Mouse (Mus musculus): ENCODE measurements around the gene Cacna1s. TPM values are rescaled to one million over a fixed set of nuclear protein-coding genes. Genes with fewer than 3 reads are reported as not detected.

The Cacna1s gene
- polyA plus RNA-seq, 1 experiment from 2014 or later = 0.54 TPM

DNA sequence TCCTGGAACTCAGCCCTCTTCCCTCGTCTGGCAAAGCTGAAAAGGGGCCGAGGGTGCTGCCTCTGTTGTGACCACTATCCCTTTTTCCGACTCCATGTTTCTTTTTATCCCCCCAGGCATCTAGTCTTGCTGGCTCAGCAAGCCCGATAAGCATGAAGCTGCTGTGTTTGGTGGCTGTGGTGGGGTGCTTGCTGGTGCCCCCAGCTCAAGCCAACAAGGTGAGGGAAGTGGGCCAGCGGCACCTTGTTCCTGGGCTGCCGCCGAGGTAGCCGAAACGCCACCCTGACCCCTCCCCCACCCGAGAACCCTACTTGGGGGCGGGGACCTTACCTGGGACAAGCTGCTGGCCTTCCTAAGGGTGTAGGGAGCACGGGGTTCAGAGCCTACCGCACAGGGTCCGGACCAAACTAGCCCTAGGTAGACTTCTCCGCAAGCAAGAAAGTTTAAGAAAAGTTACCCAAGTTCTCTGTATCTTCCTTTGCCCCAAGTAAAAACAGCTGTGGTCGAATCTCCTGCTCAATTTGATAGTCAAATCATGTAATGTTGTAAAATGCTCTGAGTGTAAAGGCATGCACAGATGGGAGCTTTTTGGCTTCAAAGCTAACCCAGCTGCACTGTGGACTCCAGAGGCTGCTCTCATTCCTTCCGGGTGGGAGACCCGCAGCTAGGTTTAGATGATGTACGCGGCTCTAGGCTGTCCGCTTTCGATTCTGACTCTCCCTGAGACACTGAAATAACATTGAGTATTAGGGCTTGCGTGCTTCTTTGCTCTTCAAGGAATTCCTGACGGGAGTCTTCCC lies 34.0 kb upstream of the Cacna1s start:
- peaks cover 16% of the 10 kb centered on the region for H3K4me1 ChIP-seq (replicated peaks; ENCODE audit: control insufficient read depth, insufficient read depth, low read length)
- WGBS = 5% methylated on average over 24 of the region's 24 CpGs
- H3K27ac ChIP-seq (ENCODE audit: low read length) = peak overlapping the region; percentile 60
- peak; percentile 18 for ATAC-seq
- peak overlapping the region; percentile 88 for H3K9ac ChIP-seq (replicated peaks; ENCODE audit: low read depth, low read length)
- peak overlapping the region; percentile 96 for H3K4me2 ChIP-seq (ENCODE audit: low read length)
- peaks cover 3% of the 10 kb centered on the region; the same call in 1 of the 2 replicates for H3K36me3 ChIP-seq (ENCODE audit: control insufficient read depth, insufficient read depth)
- no peaks in the 10 kb centered on the region for H3K27me3 ChIP-seq (replicated peaks; ENCODE audit: control insufficient read depth, insufficient read depth, low read length)
- H3K9me3 ChIP-seq (ENCODE audit: control insufficient read depth, low read length) = no peaks in the 10 kb centered on the region
- H3K4me3 ChIP-seq (replicated peaks; ENCODE audit: low read length) = peak overlapping the region; percentile 92

GRCm38 (mm10) chr1:136030201-136030600 lies 22.3 kb upstream of the Cacna1s start:
- Histone ChIP-seq H3K4me2 (ENCODE audit: low read length) (no peak overlapping the region), H3K4me1 (replicated peaks; ENCODE audit: control insufficient read depth, insufficient read depth, low read length) (no peaks in the 10 kb centered on the region), H3K9me3 (ENCODE audit: control insufficient read depth, low read length) (no peaks in the 10 kb centered on the region), H3K36me3 (ENCODE audit: control insufficient read depth, insufficient read depth) (peaks cover 26% of the 10 kb centered on the region), H3K9ac (replicated peaks; ENCODE audit: low read depth, low read length) (no peak overlapping the region), H3K4me3 (replicated peaks; ENCODE audit: low read length) (no peak overlapping the region), H3K27ac (ENCODE audit: low read length) (no peak overlapping the region), H3K27me3 (replicated peaks; ENCODE audit: control insufficient read depth, insufficient read depth, low read length) (no peaks in the 10 kb centered on the region)
- WGBS = 24% methylated on average over 7 of the region's 7 CpGs
- no peak for ATAC-seq

DNA sequence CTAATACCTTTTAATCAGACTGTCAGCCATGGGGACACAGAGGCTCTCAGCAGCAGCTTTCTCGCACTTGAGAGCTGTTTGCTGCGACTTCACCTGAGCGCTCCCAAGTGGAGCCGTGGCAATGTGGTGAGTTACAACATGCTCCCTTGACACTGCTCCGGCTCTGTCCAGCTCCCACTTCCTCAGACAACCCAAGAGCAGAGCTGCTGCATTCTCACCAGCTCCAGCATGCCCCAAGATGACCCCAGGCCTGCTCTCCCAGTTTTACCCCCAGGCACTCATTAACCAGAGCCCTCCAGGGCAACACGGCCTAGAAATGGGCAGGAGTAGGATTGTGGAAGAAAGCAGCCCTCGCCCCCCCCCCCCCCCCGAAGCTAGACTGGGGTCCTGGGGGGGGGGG lies 20.9 kb upstream of the Cacna1s start:
- Histone ChIP-seq H3K27ac (ENCODE audit: low read length) (no peak overlapping the region), H3K4me2 (ENCODE audit: low read length) (no peak overlapping the region), H3K27me3 (replicated peaks; ENCODE audit: control insufficient read depth, insufficient read depth, low read length) (no peaks in the 10 kb centered on the region), H3K4me1 (replicated peaks; ENCODE audit: control insufficient read depth, insufficient read depth, low read length) (no peaks in the 10 kb centered on the region), H3K36me3 (ENCODE audit: control insufficient read depth, insufficient read depth) (peaks cover 23% of the 10 kb centered on the region), H3K9me3 (ENCODE audit: control insufficient read depth, low read length) (no peaks in the 10 kb centered on the region), H3K4me3 (replicated peaks; ENCODE audit: low read length) (no peak overlapping the region), H3K9ac (replicated peaks; ENCODE audit: low read depth, low read length) (no peak overlapping the region)
- no peak for ATAC-seq
- 84% methylated on average over 8 of the region's 8 CpGs for WGBS

GRCm38 (mm10) chr1:136032961-136033360 lies 19.6 kb upstream of the Cacna1s start:
- peaks cover 20% of the 10 kb centered on the region for H3K36me3 ChIP-seq (ENCODE audit: control insufficient read depth, insufficient read depth)

GRCm38 (mm10) chr1:136038746-136039538 lies 13.6 kb upstream of the Cacna1s start:
- Histone ChIP-seq H3K4me1 (replicated peaks; ENCODE audit: control insufficient read depth, insufficient read depth, low read length) (peaks cover 3% of the 10 kb centered on the region; the same call in 1 of the 2 replicates), H3K27ac (ENCODE audit: low read length) (no peak overlapping the region), H3K9me3 (ENCODE audit: control insufficient read depth, low read length) (no peaks in the 10 kb centered on the region), H3K4me2 (ENCODE audit: low read length) (no peak overlapping the region), H3K36me3 (ENCODE audit: control insufficient read depth, insufficient read depth) (peaks cover 12% of the 10 kb centered on the region), H3K9ac (replicated peaks; ENCODE audit: low read depth, low read length) (no peak overlapping the region), H3K4me3 (replicated peaks; ENCODE audit: low read length) (no peak overlapping the region), H3K27me3 (replicated peaks; ENCODE audit: control insufficient read depth, insufficient read depth, low read length) (no peaks in the 10 kb centered on the region)
- ATAC-seq = no peak
- WGBS = 75% methylated on average over 5 of the region's 5 CpGs

More at GRCm38 (mm10) chr1:136032961-136033360, 19.6 kb upstream of the Cacna1s start:
- ATAC-seq = no peak
- Histone ChIP-seq H3K4me1 (replicated peaks; ENCODE audit: control insufficient read depth, insufficient read depth, low read length) (no peaks in the 10 kb centered on the region), H3K9ac (replicated peaks; ENCODE audit: low read depth, low read length) (no peak overlapping the region), H3K9me3 (ENCODE audit: control insufficient read depth, low read length) (no peaks in the 10 kb centered on the region), H3K27me3 (replicated peaks; ENCODE audit: control insufficient read depth, insufficient read depth, low read length) (no peaks in the 10 kb centered on the region), H3K4me3 (replicated peaks; ENCODE audit: low read length) (no peak overlapping the region), H3K4me2 (ENCODE audit: low read length) (no peak overlapping the region), H3K27ac (ENCODE audit: low read length) (no peak overlapping the region)
- WGBS = 70% methylated on average over 7 of the region's 7 CpGs

DNA sequence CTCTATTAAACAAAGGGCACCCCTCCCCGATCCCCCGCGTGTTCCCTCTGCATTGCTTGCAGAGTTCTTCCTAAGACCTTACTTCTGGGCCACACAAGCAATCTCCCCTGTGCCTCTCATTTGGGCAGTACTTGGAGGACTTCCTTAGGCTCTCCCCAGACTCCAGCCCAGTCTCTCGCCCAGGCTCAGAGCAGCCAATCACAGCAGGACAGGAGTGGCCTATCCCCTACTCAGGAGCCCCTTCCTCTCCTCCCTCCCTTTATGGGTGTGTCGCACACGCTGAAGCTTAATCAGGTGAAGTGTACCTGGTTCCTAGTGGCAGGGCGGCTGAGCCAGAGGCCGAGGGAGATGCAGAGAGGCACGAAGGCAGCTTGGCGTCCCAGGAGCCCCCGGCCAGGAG lies 12.1 kb upstream of the Cacna1s start:
- no peaks in the 10 kb centered on the region for H3K9me3 ChIP-seq (ENCODE audit: control insufficient read depth, low read length)
- no peak overlapping the region for H3K4me3 ChIP-seq (replicated peaks; ENCODE audit: low read length)
- H3K27ac ChIP-seq (ENCODE audit: low read length) = no peak overlapping the region
- no peaks in the 10 kb centered on the region for H3K36me3 ChIP-seq (ENCODE audit: control insufficient read depth, insufficient read depth)
- no peak for ATAC-seq
- no peak overlapping the region for H3K9ac ChIP-seq (replicated peaks; ENCODE audit: low read depth, low read length)
- 10% methylated on average over 11 of the region's 11 CpGs for WGBS
- H3K4me2 ChIP-seq (ENCODE audit: low read length) = no peak overlapping the region
- H3K27me3 ChIP-seq (replicated peaks; ENCODE audit: control insufficient read depth, insufficient read depth, low read length) = no peaks in the 10 kb centered on the region
- H3K4me1 ChIP-seq (replicated peaks; ENCODE audit: control insufficient read depth, insufficient read depth, low read length) = peaks cover 3% of the 10 kb centered on the region; the same call in 1 of the 2 replicates

DNA sequence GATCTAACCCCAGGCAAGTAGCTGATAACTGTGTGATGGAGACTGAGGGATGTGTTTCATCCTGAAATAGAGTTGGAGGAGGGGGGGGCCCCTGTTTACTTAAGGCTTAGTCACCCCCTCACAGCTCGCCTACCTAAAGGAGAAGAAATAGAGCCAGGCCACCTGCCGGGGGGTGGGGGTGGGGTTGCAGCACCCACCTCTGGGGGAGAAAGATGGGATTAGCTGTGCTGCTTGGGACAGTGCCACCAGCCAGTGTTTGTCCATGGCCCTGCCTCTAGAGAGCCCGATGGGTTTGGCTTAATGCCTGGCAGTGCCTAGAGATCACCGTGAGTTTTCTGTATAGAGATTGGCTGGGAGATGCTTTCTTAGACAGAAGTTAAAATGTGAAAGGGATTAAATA lies 11.7 kb upstream of the Cacna1s start:
- H3K9me3 ChIP-seq (ENCODE audit: control insufficient read depth, low read length) = no peaks in the 10 kb centered on the region
- ATAC-seq = no peak
- H3K27ac ChIP-seq (ENCODE audit: low read length) = no peak overlapping the region
- H3K9ac ChIP-seq (replicated peaks; ENCODE audit: low read depth, low read length) = no peak overlapping the region
- no peak overlapping the region for H3K4me2 ChIP-seq (ENCODE audit: low read length)
- H3K4me3 ChIP-seq (replicated peaks; ENCODE audit: low read length) = no peak overlapping the region
- peaks cover 3% of the 10 kb centered on the region; the same call in 1 of the 2 replicates for H3K4me1 ChIP-seq (replicated peaks; ENCODE audit: control insufficient read depth, insufficient read depth, low read length)
- 16% methylated on average over 4 of the region's 4 CpGs for WGBS
- no peaks in the 10 kb centered on the region for H3K27me3 ChIP-seq (replicated peaks; ENCODE audit: control insufficient read depth, insufficient read depth, low read length)
- no peaks in the 10 kb centered on the region for H3K36me3 ChIP-seq (ENCODE audit: control insufficient read depth, insufficient read depth)

GRCm38 (mm10) chr1:136045774-136046173 lies 6.8 kb upstream of the Cacna1s start:
- peaks cover 2% of the 10 kb centered on the region for H3K4me1 ChIP-seq (replicated peaks; ENCODE audit: control insufficient read depth, insufficient read depth, low read length)
- 7% methylated on average over 4 of the region's 4 CpGs for WGBS
- H3K36me3 ChIP-seq (ENCODE audit: control insufficient read depth, insufficient read depth) = no peaks in the 10 kb centered on the region
- no peaks in the 10 kb centered on the region for H3K9me3 ChIP-seq (ENCODE audit: control insufficient read depth, low read length)
- no peak overlapping the region for H3K4me2 ChIP-seq (ENCODE audit: low read length)
- no peak overlapping the region for H3K4me3 ChIP-seq (replicated peaks; ENCODE audit: low read length)
- no peak overlapping the region for H3K27ac ChIP-seq (ENCODE audit: low read length)
- ATAC-seq = no peak
- H3K9ac ChIP-seq (replicated peaks; ENCODE audit: low read depth, low read length) = no peak overlapping the region
- H3K27me3 ChIP-seq (replicated peaks; ENCODE audit: control insufficient read depth, insufficient read depth, low read length) = peaks cover 9% of the 10 kb centered on the region

DNA sequence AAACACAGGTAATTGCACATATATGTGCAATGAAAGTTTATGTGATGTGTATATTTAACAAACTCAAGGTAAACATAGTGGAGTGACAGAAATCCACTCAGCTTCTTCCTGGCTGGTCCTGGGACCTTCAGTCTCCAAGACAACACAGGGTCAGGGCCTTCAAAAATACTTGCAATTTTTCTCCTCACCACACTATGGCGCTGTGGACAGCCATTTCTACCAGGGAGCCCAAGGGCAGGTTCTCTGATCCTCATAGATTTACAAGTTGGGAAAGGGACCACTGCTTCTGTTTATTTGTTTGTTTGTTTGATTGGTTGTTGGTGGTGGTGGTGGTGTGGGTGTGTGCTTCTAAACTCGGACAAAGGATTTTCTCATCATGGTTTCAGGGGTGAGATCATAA lies 5.1 kb upstream of the Cacna1s start:
- H3K9ac ChIP-seq (replicated peaks; ENCODE audit: low read depth, low read length) = no peak overlapping the region
- H3K27ac ChIP-seq (ENCODE audit: low read length) = no peak overlapping the region
- WGBS = 8% methylated on average over 2 of the region's 2 CpGs
- H3K4me1 ChIP-seq (replicated peaks; ENCODE audit: control insufficient read depth, insufficient read depth, low read length) = peaks cover 12% of the 10 kb centered on the region
- H3K36me3 ChIP-seq (ENCODE audit: control insufficient read depth, insufficient read depth) = no peaks in the 10 kb centered on the region
- ATAC-seq = no peak
- H3K27me3 ChIP-seq (replicated peaks; ENCODE audit: control insufficient read depth, insufficient read depth, low read length) = peaks cover 9% of the 10 kb centered on the region
- no peak overlapping the region for H3K4me3 ChIP-seq (replicated peaks; ENCODE audit: low read length)
- H3K4me2 ChIP-seq (ENCODE audit: low read length) = no peak overlapping the region
- no peaks in the 10 kb centered on the region for H3K9me3 ChIP-seq (ENCODE audit: control insufficient read depth, low read length)
